Mouse (Mus musculus): Measurements from ENCODE around the gene Morn1.

The Morn1 gene

GRCm38 (mm10) chr4:155158543-155158917, 72.2 kb downstream of the Morn1 start:
- no peak for DNase-seq (ENCODE audit: low read depth, low spot score)

DNA sequence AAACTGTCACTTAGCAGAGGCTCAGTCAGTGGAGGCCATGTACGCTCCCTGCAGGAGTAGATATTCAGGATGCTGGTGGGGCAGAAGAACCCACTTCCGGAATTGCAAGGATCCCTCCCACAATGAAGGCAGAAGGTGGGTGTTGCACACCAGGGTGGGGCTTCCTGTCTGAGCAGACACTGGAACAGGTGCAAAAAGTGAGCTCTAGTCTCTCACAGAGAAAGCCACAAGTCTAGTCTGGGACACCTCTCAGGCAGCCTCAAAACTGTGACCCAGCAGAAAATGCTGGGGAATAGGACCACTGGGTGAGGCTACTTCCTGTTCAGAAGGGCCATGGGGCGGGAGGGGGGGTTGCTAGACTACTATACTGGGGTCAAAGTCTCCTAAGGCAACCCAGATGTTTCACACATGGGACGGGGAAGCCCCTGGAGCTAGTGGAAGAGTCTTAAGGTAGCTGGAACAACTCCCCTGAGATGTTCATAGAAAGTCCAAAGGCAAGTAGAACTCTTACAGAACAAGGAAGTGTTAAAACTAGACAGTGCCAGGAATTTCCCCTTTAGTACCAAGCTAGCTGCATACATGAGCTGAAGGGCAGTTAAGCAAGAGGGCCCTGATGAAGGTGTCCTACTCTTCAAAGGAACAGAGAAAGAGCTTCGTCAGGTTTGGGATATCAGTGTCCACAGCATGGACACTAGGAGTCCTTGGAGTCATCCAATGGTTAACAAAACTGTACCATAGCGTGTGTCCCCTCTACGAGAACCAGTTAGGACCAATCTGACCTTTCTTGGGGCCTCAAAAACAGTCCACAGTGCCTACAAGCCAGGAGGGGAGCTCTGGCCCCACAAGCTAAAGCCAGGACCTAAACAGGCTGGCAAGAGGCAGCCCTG, 76.3 kb downstream of the Morn1 start:
- no peak for DNase-seq (ENCODE audit: low read depth, low spot score)

DNA sequence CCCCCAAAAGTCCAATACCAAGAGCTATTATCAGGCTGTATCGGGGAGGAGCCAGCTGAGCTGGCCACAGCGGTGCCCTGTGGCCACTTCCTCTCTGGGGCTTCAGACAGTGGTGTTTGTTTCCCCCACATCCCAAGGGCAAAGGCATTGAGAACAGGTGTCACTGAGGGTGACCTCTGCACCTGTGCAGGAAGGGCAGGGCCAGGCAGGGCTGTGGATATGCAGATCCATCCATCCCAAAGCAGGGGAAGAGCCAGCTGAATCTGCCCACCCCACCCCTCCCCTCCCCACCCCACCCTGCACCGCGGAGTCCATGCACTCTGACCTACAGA, 76.9 kb downstream of the Morn1 start:
- DNase-seq (ENCODE audit: low read depth, low spot score) = no peak

DNA sequence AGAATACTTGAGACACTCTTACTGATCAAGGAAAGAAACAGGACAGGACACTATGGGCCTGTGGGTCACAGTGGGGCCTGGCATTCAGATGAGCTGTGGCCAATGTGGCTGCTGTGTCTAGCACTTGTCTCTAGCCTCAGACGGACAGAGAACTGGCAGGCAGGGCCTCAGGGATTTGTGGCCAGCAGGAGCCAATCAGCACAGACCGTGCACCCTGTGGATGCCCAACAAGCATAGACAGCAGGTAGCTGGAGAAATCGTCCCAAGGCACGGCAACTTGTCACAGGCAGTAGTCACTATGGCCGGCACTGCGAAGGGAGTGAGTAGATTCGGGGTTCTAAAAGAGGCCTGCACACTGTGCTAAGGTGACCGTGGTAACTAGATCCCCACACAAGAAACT, 77.3 kb downstream of the Morn1 start:
- no peak for DNase-seq (ENCODE audit: low read depth, low spot score)

DNA sequence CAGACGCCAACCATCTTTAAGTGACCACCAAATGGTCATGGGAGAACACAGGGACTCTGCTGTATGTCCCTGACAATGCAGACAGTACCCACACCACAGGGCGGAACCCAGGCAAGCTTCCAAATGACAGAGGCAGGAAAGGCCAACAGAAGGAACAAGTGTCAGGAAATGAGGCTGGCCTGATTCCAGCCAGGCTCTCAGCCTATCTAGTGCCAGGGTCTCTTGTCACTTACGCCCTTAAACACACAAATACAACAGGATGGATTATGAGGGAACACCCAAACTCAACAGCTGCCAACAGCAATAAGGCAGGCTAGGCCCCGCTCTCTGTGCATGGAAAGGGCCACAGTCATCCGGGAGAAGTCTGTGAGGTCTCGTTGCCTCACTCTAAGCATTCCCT, 78.2 kb downstream of the Morn1 start:
- DNase-seq (ENCODE audit: low read depth, low spot score) = no peak

DNA sequence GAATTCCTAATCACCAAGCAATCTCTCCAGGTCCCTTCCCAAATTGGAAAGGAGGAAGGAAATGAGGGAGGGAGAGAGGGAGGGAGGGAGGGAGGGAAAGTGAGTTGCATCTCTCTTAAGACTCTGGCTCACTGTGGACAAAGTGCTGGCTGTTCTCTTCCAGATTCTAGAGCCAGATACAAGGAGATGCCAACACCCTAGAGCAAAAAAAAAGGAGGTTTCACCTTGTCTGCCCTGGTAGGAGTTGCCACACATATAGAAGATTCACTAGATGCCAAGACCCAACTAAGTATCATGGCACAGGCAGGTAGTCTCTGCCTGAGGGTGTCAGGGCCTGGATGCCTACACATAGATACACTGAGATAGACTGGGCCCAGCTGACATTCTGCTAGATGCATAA, 79.5 kb downstream of the Morn1 start:
- DNase-seq (ENCODE audit: low read depth, low spot score) = no peak

GRCm38 (mm10) chr4:155168835-155169252, 82.5 kb downstream of the Morn1 start:
- no peak for DNase-seq (ENCODE audit: low read depth, low spot score)

DNA sequence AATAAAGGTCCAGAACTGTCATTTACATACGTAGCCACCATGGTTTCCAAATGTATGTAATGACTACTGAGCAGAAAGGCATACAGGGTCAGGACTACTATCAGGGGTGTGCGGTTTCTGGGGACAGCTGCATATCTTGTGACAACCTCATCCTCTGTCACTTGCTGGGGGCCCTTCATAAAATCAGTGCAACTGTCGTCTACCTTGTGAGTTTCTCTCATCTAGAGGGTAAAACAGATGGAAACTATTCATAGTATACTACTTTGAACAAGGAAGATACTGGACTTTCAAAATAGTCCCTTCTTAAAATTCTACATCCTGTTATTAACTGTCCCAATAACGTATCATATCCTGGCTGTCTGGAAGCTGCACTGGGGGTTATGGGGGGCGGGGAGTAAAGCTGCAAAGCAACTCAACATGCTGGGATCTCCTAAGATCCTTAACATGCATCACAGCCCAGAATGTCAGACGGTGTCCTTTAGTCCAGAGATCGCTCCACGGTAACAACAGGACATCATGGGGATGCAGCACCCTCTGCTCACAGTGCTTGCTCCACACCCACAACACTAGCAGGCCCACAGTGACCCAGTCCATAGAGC, 84.3 kb downstream of the Morn1 start:
- no peak for DNase-seq (ENCODE audit: low read depth, low spot score)

- no peak for DNase-seq (ENCODE audit: low read depth, low spot score)
Measured at GRCm38 (mm10) chr4:155171961-155172533, 85.7 kb downstream of the Morn1 start.

- DNase-seq (ENCODE audit: low read depth, low spot score) = no peak
Measured at GRCm38 (mm10) chr4:155172909-155173821, 86.8 kb downstream of the Morn1 start.

DNA sequence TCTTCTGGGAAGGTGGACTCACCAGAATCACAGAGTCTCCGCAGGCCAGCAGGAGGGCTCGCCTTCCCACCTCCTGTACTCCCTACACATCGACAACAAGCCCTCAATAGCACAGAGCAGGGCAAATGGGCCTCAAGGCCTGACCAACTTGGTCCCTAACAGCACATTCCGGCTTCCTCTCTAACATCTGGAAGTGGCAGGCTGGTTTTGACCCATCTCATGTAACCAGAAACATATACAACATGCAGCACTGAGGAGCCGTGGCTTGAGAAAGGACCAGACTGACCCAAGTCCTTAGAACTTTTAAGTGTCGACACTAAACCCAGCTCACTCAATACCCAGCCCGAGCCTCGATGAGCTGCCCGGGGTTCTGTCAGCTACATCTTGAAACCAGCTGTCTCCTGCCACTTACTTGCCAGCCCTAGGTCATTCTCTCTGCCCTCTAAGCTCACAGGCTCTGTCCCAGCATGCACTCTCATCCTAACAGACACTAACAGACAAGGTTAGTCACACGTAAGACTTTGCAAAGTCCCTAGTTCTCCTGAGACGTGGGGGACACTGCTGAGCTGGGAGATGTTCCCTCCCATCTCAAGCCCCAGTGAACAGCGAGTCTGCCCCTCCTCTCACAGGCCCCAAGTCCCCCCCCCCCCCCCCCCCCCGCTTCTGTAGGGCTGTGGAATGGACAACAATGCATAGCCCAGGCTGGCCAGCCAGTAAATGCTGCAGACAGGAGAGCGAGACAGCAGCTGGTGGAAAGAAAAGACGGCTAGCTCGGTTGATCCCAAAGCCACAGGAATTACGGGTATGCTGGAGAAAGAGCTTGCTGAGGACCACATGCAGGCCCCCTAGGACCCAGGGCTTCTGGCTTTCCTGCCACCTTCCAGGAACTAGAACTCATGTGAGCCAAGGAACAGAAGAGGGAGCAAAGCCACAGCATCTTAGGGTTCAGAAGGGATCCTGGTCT, 87.7 kb downstream of the Morn1 start:
- DNase-seq (ENCODE audit: low read depth, low spot score) = no peak

DNA sequence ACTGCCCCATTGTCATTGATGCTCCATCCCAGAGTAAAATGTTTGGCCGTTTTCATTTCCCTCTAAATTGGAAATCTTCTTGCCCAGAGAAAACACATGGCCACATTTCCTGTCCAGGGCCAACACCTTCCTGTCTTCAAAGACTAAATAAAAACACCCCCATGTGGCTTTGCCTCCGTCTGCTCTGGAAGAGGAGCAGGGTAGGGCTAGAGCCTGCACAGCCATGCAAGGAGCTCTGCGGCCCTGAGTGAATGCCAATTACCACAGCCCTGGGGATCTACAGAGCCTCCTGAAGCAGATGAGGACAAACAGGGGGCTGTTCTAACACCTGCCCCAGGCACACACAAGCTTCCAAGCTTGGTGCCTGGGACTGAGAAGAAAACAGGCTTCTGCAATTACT, 89.8 kb downstream of the Morn1 start:
- no peak for DNase-seq (ENCODE audit: low read depth, low spot score)

- DNase-seq (ENCODE audit: low read depth, low spot score) = no peak
Measured at GRCm38 (mm10) chr4:155178274-155178673, 91.9 kb downstream of the Morn1 start.

GRCm38 (mm10) chr4:155178981-155179512, 92.7 kb downstream of the Morn1 start:
- DNase-seq (ENCODE audit: low read depth, low spot score) = no peak

GRCm38 (mm10) chr4:155183201-155183600, 96.8 kb downstream of the Morn1 start:
- no peak for DNase-seq (ENCODE audit: low read depth, low spot score)

DNA sequence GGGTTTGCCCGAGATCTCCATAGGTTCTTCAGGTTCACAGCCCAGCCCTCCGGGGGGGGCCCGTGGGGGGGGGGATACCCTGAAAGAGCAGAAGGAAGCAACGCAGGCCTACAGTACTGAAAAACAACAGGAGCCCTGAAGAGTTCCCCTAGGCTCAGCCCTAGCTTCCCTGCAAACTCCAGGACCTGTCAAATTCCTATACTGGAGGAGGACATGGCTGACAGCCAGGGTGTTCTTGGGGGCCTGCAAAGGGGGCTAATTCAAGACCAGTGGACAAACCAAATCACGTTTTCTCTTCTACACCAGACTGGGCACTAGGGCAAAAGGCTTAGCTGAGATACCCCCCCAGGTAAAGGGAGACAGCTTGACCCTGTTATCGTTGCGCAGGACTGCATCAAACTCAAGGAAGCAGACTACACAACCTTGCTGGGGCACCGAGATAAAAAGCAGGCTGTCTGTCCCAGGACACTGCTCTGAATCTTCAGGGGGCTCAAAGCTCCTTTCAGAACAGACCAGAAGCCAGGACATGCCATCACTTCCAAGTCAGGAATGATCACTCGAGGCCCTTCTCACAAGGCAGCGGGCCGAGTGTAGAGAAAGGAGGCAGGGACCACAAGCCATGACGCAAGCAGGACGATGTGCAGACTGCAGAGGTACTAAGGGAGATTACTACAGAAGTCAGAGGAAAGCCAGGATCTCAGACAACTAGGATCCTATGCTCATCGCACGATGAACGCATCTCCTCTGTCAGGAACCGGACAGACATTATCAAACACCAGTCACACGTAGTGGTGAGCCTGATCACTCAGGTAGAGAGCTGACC, 98.1 kb downstream of the Morn1 start:
- no peak for DNase-seq (ENCODE audit: low read depth, low spot score)

GRCm38 (mm10) chr4:155185845-155186244, 99.5 kb downstream of the Morn1 start:
- no peak for DNase-seq (ENCODE audit: low read depth, low spot score)

GRCm38 (mm10) chr4:155187192-155187674, 100.9 kb downstream of the Morn1 start:
- no peak for DNase-seq (ENCODE audit: low read depth, low spot score)

GRCm38 (mm10) chr4:155188341-155188740, 102.0 kb downstream of the Morn1 start:
- no peak for DNase-seq (ENCODE audit: low read depth, low spot score)
